Mouse (Mus musculus) megakaryocyte, embryonic 14.5 days (primary cell): ENCODE results near the gene Tns4.

ENCODE experiments used
- FLI1 ChIP-seq: IDR thresholded peaks from 2 replicates; pipeline ENCODE4 v1.6.1; 2012; ENCODE audit warnings: low read length, inconsistent platforms, mixed read lengths
- GATA1 ChIP-seq: IDR thresholded peaks from 3 replicates; pipeline ENCODE4 v1.6.1; 2012; ENCODE audit warnings: mixed read lengths, low read length, inconsistent platforms, borderline replicate concordance

DNA sequence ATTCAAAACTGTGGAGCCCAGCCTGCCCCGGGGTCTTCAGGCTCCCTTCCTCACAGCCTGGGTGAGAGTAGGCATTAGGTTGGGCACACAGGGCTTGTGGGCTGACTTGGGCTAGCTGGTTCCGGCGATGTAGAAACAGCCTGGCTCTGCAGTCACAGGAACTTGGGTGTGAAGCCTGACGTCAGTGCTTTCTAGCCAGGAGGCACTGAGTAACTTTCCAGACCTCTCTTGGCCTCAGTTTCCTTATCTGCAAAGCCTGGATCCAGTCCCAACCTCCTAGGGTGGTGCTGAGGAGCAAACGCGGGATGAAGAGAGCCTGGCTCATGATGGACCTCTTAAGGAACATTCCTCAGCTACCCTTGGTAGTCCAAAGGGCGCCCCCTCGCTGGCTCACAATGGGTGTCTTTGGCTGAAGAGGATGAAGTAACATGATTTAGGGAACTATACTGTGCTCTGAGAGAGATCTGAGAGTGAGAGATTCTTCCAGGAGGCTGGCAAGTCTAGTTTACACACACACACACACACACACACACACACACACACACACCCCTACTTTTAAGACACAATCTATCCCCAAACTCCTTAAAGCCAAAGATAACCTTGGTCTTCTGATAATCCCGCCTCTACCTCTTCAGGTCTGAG, 8.1 kb downstream of the Tns4 start:
- no peak for TF ChIP-seq GATA1
- no peak for TF ChIP-seq FLI1
